Mouse (Mus musculus): ENCODE results near the gene Tubg2. TPM values are rescaled to one million over a fixed set of nuclear protein-coding genes. Genes with fewer than 3 reads are reported as not detected.

Tubg2 gene
- polyA plus RNA-seq, 1 experiment from 2014 or later = 4.8 TPM

GRCm38 (mm10) chr11:101180261-101180660 lies 24.6 kb downstream of the Tubg2 start:
- Histone ChIP-seq H3K4me3 (no peak overlapping the region), H3K27me3 (ENCODE audit: insufficient read depth, poor library complexity, severe bottlenecking) (peaks cover 70% of the 10 kb centered on the region), H3K27ac (no peak overlapping the region), H3K9me3 (no peaks in the 10 kb centered on the region), H3K36me3 (no peaks in the 10 kb centered on the region), H3K4me1 (replicated peaks) (peaks cover 46% of the 10 kb centered on the region)
- no peak for DNase-seq (ENCODE audit: low spot score)
- 62% methylated on average over 17 of the region's 17 CpGs for WGBS

GRCm38 (mm10) chr11:101180846-101181740 lies 25.4 kb downstream of the Tubg2 start:
- Histone ChIP-seq H3K36me3 (no peaks in the 10 kb centered on the region), H3K27me3 (ENCODE audit: insufficient read depth, poor library complexity, severe bottlenecking) (peaks cover 62% of the 10 kb centered on the region)
- WGBS = 42% methylated on average over 10 of the region's 10 CpGs

GRCm38 (mm10) chr11:101181961-101182360 lies 26.3 kb downstream of the Tubg2 start:
- Histone ChIP-seq H3K27ac (no peak overlapping the region), H3K9me3 (no peaks in the 10 kb centered on the region), H3K36me3 (no peaks in the 10 kb centered on the region), H3K4me1 (replicated peaks) (peaks cover 31% of the 10 kb centered on the region), H3K27me3 (ENCODE audit: insufficient read depth, poor library complexity, severe bottlenecking) (peaks cover 53% of the 10 kb centered on the region), H3K4me3 (no peak overlapping the region)
- no peak for DNase-seq (ENCODE audit: low spot score)
- WGBS = 94% methylated on average over 11 of the region's 11 CpGs

More at GRCm38 (mm10) chr11:101180846-101181740, 25.4 kb downstream of the Tubg2 start:
- H3K4me3 ChIP-seq = no peak overlapping the region
- H3K9me3 ChIP-seq = no peaks in the 10 kb centered on the region
- H3K4me1 ChIP-seq (replicated peaks) = peaks cover 39% of the 10 kb centered on the region
- no peak overlapping the region for H3K27ac ChIP-seq
- peak; percentile 74 for DNase-seq (ENCODE audit: low spot score)

GRCm38 (mm10) chr11:101182771-101183517 lies 27.2 kb downstream of the Tubg2 start:
- Histone ChIP-seq H3K4me1 (replicated peaks) (peaks cover 23% of the 10 kb centered on the region), H3K36me3 (no peaks in the 10 kb centered on the region), H3K9me3 (no peaks in the 10 kb centered on the region), H3K27ac (peak overlapping the region; percentile 40; the same call in 1 of the 2 replicates), H3K27me3 (ENCODE audit: insufficient read depth, poor library complexity, severe bottlenecking) (peaks cover 44% of the 10 kb centered on the region), H3K4me3 (no peak overlapping the region)
- 79% methylated on average over 14 of the region's 14 CpGs for WGBS
- DNase-seq (ENCODE audit: low spot score) = no peak

- Histone ChIP-seq H3K27ac (0 out of 2 replicates have a peak overlapping the region, but pooled peaks have one; percentile 35), H3K4me1 (replicated peaks) (peaks cover 35% of the 10 kb centered on the region), H3K9me3 (no peaks in the 10 kb centered on the region), H3K36me3 (no peaks in the 10 kb centered on the region), H3K27me3 (ENCODE audit: insufficient read depth, poor library complexity, severe bottlenecking) (peaks cover 25% of the 10 kb centered on the region), H3K4me3 (no peak overlapping the region)
- 89% methylated on average over 12 of the region's 12 CpGs for WGBS
- DNase-seq (ENCODE audit: low spot score) = no peak
These were observed 29.3 kb downstream of the Tubg2 start for GRCm38 (mm10) chr11:101184984-101185383.

DNA sequence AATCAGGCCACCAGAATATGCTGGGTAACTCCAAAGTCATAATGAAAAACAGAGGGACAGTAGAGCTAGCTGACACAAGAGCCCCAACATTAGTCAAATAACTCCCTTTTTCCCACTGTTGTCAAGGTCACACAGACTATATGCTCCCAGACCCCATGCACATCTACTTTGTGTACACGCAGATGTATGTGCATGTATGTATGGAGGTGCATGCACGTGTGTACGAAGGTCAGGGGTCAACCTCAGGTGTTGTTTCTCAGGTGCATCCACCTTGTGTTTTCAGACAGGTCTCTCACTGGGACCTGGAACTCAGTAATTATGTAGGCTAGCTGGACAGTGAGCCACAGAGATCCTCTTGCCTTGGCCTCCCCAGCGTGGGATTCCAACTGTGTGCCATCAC lies 29.7 kb downstream of the Tubg2 start:
- 93% methylated on average over 4 of the region's 4 CpGs for WGBS
- Histone ChIP-seq H3K9me3 (no peaks in the 10 kb centered on the region), H3K4me3 (no peak overlapping the region), H3K4me1 (replicated peaks) (peaks cover 40% of the 10 kb centered on the region), H3K36me3 (no peaks in the 10 kb centered on the region), H3K27me3 (ENCODE audit: insufficient read depth, poor library complexity, severe bottlenecking) (peaks cover 20% of the 10 kb centered on the region), H3K27ac (no peak overlapping the region)
- no peak for DNase-seq (ENCODE audit: low spot score)

DNA sequence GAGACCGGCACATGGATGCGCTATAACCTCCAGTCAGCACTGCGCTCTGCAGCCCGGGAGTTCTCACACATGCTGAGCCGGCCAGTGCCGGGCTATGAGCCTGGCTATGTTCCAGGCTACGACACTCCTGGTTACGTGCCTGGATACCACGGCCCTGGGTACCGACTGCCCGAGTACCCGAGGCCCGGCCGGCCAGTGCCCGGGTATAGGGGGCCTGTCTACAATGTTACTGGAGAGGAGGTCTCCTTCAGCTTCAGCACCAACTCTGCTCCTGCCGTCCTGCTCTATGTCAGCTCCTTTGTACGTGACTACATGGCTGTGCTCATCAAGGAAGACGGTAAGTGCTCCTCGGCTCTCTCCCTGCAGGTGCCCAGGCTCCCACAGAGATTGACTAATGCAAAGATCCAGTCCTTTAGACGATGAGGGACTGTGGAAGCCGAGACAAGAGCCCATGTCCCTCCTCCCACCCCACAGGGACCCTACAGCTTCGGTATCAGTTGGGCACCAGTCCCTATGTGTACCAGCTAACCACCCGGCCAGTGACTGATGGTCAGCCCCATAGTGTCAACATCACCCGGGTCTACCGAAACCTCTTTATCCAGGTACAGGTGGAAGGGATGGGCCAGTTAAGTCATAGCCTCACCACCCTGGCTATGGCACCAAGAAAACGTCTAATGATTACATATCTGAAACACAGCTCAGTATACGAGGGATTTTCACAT lies 31.0 kb downstream of the Tubg2 start:
- WGBS = 86% methylated on average over 27 of the region's 27 CpGs
- Histone ChIP-seq H3K4me3 (no peak overlapping the region), H3K27ac (no peak overlapping the region), H3K4me1 (replicated peaks) (peaks cover 52% of the 10 kb centered on the region), H3K27me3 (ENCODE audit: insufficient read depth, poor library complexity, severe bottlenecking) (peaks cover 13% of the 10 kb centered on the region), H3K36me3 (no peaks in the 10 kb centered on the region), H3K9me3 (no peaks in the 10 kb centered on the region)
- DNase-seq (ENCODE audit: low spot score) = no peak

- DNase-seq (ENCODE audit: low spot score) = no peak
These were observed 31.8 kb downstream of the Tubg2 start for GRCm38 (mm10) chr11:101187541-101187940.

GRCm38 (mm10) chr11:101188166-101188805 lies 32.6 kb downstream of the Tubg2 start:
- Histone ChIP-seq H3K36me3 (peaks cover 5% of the 10 kb centered on the region; the same call in 1 of the 2 replicates), H3K27ac (peak overlapping the region; percentile 89; the same call in 1 of the 2 replicates), H3K4me1 (replicated peaks) (peaks cover 52% of the 10 kb centered on the region), H3K27me3 (ENCODE audit: insufficient read depth, poor library complexity, severe bottlenecking) (peaks cover 8% of the 10 kb centered on the region), H3K4me3 (no peak overlapping the region), H3K9me3 (no peaks in the 10 kb centered on the region)
- DNase-seq (ENCODE audit: low spot score) = no peak
- 78% methylated on average over 11 of the region's 11 CpGs for WGBS

More at GRCm38 (mm10) chr11:101187541-101187940, 31.8 kb downstream of the Tubg2 start:
- peaks cover 13% of the 10 kb centered on the region for H3K27me3 ChIP-seq (ENCODE audit: insufficient read depth, poor library complexity, severe bottlenecking)
- no peaks in the 10 kb centered on the region for H3K9me3 ChIP-seq
- peaks cover 58% of the 10 kb centered on the region for H3K4me1 ChIP-seq (replicated peaks)
- peaks cover 2% of the 10 kb centered on the region; the same call in 1 of the 2 replicates for H3K36me3 ChIP-seq
- no peak overlapping the region for H3K27ac ChIP-seq
- WGBS = 93% methylated on average over 5 of the region's 5 CpGs
- no peak overlapping the region for H3K4me3 ChIP-seq

DNA sequence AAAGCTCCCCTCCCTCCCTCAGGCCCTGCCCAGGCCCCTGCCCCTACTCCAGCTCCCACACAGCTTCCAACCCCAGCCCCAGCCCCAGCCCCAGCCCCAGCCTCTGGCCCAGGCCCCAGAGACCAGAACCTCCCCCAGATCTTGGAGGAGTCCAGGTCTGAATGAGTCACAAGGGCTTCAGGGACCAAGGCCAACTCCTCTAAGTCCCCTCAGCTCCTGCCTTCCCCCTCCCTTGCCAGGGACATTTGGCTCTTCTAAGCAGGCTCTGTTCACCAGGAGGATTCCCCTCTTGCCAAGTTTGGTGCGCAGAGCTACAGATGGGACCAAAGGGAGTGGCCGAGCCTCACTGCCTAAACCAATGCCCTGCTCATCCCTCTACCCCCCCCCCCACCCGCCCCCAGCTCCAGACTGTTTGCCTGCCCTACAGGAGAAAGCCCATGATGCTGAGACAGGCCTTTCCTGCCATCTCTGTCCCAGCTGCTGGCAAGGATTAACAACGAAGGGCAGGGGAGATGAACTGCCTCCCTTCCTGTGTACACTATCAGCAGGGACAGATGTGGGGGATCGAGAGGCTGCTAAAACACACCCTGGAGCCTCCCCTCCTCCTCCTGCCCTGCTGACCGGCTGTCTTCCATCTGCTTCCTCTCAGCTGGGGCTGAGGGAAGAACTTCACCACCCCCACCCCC lies 33.9 kb downstream of the Tubg2 start:
- peaks cover 45% of the 10 kb centered on the region for H3K4me1 ChIP-seq (replicated peaks)
- WGBS = 12% methylated on average over 6 of the region's 6 CpGs
- DNase-seq (ENCODE audit: low spot score) = peak; percentile 66

DNA sequence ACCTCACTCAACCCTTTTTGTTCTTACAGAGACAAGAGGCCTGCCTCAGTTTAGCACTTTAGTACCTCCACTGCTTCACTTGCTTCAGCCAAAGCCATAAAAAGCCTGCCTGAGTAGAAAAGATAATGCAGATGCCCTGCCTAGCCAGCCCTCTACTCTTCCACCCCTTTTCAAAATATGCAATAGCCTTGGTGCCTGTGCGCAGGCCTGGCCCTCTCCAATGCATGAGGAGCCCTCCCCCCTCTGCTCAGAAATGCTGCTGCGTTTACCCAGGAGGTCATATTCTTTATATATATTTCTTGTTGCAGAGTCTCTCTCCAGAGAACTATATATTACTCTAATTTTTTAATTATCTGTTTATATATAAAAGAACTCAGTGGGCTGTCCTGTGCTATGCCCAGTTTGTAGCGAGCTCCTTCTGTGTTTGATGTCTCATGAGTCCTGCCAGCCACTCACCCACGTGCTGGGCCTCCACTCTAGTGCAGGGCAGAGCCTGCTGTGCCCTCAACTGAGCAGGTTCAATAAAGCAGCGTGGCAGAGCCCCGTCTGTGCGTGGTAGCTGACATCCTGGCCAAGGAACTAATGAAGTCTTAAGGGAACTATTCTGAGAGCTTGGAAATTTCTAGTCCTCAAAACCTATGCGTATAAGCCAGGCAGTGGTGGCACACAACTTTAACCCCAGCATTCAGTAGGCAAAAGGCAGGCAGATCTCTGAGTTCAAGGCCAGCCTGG lies 34.6 kb downstream of the Tubg2 start:
- WGBS = 45% methylated on average over 8 of the region's 8 CpGs
- no peaks in the 10 kb centered on the region for H3K27me3 ChIP-seq (ENCODE audit: insufficient read depth, poor library complexity, severe bottlenecking)
- peaks cover 45% of the 10 kb centered on the region for H3K4me1 ChIP-seq (replicated peaks)
- H3K27ac ChIP-seq = peak overlapping the region; percentile 89
- H3K4me3 ChIP-seq = no peak overlapping the region
- DNase-seq (ENCODE audit: low spot score) = no peak
- H3K9me3 ChIP-seq = no peaks in the 10 kb centered on the region
- peaks cover 19% of the 10 kb centered on the region for H3K36me3 ChIP-seq

More for the DNA sequence above, 33.9 kb downstream of the Tubg2 start:
- Histone ChIP-seq H3K36me3 (peaks cover 12% of the 10 kb centered on the region), H3K4me3 (0 out of 2 replicates have a peak overlapping the region, but pooled peaks have one; percentile 26), H3K27me3 (ENCODE audit: insufficient read depth, poor library complexity, severe bottlenecking) (no peaks in the 10 kb centered on the region), H3K27ac (peak overlapping the region; percentile 89), H3K9me3 (no peaks in the 10 kb centered on the region)
